Mouse (Mus musculus): ENCODE results near the gene Racgap1. TPM values are rescaled to one million over a fixed set of nuclear protein-coding genes. Genes with fewer than 3 reads are reported as not detected.

Gene Racgap1
- 1 to 10 TPM; 3.8 to 6.8 TPM for total RNA-seq (2021)
- long read RNA-seq, partial matches to known transcripts, result 0 of 3 reads
- long read RNA-seq, other reads (novel, unspliced or antisense), result 1 of 3 reads

GRCm38 (mm10) chr15:99651163-99651872, at the start of gene Racgap1:
Racgap1 (minus strand) TSS chr15:99651656.
- peak; percentile 91 to 98 for DNase-seq (ENCODE audit: low spot score in 2 of 2)

DNA sequence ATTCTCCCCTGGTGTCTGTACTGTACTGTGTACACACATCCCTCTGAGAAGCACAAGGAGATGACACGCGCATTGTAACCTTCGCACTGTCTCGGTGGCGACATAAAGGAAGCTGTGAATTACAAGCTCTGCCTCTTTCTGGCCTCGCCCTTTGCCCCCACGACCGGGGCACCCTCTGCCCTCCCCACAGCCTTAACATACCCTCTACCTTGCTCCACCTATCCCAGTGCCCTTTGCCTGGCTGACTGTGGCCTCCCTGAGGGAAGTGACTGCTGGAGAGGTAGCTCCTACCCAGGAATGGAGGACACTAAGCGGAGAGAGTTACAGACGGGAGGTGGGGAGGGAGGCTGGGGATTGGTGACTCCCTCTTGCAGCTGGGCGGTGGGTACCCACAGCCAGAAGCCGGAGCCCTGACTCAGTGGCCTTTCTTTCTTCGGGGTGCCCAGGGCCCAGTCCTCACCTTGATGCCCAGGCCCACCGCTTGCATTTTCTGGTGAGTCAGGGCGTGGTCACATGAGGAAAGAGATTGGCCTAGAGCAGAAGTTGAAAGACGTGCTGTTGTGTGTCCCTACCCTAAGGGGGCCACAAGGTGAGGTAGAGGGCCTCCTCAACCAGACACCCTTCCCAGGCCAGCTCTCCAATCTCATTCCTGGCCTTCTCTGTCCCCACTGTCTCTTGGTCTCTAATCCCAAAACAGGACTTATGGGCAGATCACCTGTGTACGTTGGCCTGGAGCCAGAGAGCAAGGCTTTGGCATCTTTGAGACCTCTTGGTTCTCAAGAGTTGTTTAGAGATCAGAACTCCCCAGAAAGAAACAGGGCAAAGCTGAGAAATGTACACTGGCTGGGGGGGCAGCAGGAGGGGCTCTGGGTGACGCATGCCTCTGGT, 49.0 kb upstream of the Racgap1 start:
- DNase-seq (ENCODE audit: low spot score in 2 of 2), result no peak

GRCm38 (mm10) chr15:99699715-99700114, 48.3 kb upstream of the Racgap1 start:
- no peak for DNase-seq (ENCODE audit: low spot score in 2 of 2)

DNA sequence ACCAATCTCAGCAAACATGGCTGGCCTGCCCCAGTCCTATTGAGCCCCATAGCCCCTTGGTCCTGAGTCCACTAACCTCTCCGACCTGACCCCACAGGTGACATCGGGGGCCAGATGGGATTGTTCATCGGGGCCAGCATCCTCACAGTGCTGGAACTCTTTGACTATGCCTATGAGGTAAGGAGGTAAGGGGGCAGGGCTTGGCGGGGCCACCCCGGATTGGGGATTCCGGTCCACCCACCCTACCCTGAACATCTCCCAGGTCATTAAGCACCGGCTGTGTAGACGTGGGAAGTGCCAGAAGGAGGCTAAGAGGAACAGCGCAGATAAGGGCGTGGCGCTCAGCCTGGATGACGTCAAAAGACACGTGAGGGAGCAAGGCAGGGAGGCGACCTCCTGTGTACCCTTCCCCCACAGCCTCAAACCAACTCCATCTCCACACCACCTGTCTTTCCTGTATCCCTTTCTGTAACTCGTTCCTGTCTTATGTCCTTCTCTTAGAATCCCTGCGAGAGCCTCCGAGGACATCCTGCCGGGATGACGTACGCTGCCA, 47.2 kb upstream of the Racgap1 start:
- DNase-seq (ENCODE audit: low spot score in 2 of 2), result no peak

DNA sequence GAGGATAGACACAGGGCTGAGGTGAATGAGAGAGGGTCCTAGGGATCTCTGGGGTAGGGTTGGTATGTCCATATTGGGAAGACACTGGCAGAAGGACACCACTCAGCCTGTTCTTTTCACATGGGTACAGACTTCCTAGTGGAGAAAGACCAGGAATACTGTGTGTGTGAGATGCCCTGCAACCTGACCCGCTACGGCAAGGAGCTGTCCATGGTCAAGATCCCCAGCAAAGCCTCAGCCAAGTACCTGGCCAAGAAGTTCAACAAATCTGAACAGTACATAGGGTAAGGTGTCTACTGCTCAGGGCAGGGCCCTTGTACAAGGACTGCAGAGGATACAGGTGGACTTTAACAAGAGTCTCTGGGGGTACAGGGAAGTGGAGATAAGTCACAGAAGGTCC, 45.9 kb upstream of the Racgap1 start:
- no peak for DNase-seq (ENCODE audit: low spot score in 2 of 2)

DNA sequence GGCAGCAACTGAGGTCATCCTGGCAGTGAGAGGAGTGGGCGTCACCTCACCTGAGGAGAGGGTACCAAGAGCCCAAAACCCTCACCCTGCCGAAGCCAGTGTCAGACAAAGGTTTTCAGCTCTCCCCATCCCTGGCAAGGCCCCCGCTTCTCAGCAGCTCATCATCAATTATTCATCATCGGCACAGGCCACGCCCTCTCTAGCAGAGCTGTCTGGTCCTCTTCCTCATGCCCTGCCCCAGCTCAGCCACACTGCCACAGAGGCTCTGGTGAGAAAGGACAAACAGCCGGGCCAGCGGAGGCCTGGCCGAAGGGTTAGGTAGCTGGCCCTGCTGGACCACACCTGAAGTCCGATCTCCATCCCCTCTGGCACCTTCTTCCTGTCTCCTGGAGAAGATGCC, 40.5 kb upstream of the Racgap1 start:
- no peak for DNase-seq (ENCODE audit: low spot score in 2 of 2)

- DNase-seq (ENCODE audit: low spot score in 2 of 2), result no peak
These were observed 39.5 kb upstream of the Racgap1 start for GRCm38 (mm10) chr15:99690924-99691323.

- DNase-seq (ENCODE audit: low spot score in 2 of 2), result peak in 1 of 2 experiments; percentile 71
These were observed 37.3 kb upstream of the Racgap1 start for GRCm38 (mm10) chr15:99688712-99689111.

DNA sequence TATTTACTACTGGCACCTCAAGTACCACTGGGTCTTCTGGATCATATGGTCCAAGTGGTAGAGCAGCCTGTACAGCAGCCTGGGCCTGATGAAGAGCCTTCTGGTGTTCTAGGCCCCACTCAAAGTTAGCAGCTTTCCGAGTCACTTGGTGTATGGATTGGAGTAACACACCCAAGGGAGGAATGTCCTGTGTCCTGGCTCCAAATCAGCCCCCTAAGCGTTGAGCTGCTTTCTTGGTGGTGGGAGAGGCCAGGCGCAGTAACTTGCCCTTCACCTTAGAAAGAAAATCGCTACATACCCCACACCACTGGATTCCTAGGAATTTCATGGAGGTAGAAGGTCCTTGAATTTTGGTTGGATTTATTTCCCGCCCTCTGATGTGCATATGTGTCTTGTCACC, 32.7 kb upstream of the Racgap1 start:
- no peak for DNase-seq (ENCODE audit: low spot score in 2 of 2)

GRCm38 (mm10) chr15:99682880-99683279, 31.4 kb upstream of the Racgap1 start:
- DNase-seq (ENCODE audit: low spot score in 2 of 2), result no peak

DNA sequence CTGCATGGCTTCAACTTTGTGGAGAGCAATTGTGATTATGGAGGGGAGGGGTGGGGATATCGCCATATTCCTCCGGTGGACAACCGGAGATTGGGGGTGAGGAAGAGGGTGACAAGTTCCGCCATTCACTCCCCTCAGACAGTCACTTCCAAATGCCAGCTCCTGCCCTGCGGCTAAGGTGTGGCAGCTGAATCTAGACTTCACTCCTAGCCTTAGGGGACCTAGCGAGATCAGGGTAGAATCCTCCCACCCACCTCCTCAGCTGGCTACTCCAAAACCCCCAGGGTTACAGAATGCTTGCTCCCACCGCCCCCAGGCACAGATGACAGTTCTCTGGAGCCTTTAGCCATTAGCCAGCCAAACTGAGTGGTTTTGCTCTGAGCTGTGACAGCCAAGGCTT, 27.6 kb upstream of the Racgap1 start:
- no peak for DNase-seq (ENCODE audit: low spot score in 2 of 2)

DNA sequence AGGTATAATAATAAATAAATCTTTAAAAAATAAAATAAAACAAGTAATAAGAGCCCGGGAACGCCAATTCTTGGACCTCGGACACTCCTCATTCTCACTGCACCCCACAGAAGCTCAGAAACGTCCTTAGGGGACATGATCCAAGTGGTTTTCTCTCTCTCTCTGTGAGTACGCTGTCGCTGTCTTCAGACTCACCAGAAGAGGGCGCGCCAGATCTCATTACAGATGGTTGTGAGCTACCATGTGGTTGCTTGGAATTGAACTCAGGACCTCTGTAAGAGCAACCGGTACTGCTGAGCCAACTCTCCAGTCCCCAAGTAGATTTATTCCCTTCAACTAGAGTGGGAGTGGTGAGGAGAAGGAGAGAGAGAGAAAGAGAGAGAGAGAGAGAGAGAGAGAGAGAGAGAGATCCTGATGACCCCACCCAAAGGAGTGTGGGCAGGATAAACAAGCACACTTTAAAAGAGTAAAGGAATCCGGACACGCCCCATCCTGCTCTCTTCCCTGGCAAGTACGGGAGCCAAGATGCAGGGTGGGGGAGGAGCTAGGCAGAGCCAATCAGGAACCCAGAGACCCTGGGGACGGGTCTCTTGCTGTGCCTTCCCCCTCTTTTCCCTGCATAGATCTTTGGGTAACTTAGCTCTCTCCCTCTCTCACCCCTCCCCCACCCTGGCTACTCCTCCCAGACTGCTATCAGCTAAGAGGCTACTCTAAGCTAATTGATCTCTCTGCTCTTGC, 26.8 kb upstream of the Racgap1 start:
- no peak for DNase-seq (ENCODE audit: low spot score in 2 of 2)

DNA sequence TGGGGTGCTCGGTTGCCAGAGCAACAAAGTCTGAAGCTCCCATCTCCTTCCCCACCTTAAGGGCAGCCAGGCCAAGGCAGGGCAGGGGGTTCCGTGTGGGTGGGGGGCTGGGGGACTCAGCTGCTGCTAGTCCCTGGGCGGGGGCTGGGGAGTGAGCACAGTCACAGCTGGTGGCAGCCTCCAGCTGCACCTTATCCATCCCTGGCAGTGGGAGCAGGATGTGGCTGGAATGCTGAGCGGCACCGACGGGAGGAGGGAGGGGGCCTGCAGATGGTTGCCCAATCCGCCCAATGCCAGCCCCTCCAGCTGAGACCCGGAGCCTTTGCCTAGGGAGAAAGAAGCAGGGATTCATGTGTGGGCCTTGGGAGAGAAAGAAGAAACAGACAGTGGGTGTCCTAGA, 25.6 kb upstream of the Racgap1 start:
- DNase-seq (ENCODE audit: low spot score in 2 of 2), result no peak

DNA sequence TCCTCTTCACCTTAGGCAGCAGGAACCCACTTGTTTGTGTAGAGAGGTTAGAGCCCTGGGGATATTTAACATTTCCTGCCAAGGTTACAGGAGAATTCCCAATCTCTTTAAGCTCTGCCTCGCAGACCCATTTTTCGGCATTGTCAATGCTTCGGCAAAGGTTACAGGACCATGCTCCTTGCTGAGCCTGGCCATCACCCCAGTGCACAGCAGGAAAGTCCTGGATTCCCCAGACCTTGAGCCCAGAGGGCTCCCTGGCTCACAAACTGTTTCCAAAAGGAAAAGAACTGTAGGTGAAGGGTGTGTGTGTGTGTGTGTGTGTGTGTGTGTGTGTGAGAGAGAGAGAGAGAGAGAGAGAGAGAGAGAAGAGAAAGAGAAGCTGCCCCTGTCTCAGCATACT, 23.4 kb upstream of the Racgap1 start:
- DNase-seq (ENCODE audit: low spot score in 2 of 2), result no peak

- no peak for DNase-seq (ENCODE audit: low spot score in 2 of 2)
These were observed 20.3 kb upstream of the Racgap1 start for GRCm38 (mm10) chr15:99671783-99672182.

- DNase-seq (ENCODE audit: low spot score in 2 of 2), result no peak
These were observed 19.7 kb upstream of the Racgap1 start for GRCm38 (mm10) chr15:99670964-99671670.

- DNase-seq (ENCODE audit: low spot score in 2 of 2), result peak; percentile 61 to 73
These were observed 18.8 kb upstream of the Racgap1 start, which contains the start of gene Asic1 for GRCm38 (mm10) chr15:99670154-99670821. Asic1 (plus strand) TSS chr15:99670368.

GRCm38 (mm10) chr15:99669392-99669791, 17.9 kb upstream of the Racgap1 start:
- no peak for DNase-seq (ENCODE audit: low spot score in 2 of 2)

GRCm38 (mm10) chr15:99668881-99669280, 17.4 kb upstream of the Racgap1 start:
- DNase-seq (ENCODE audit: low spot score in 2 of 2), result peak; percentile 61 to 85

- DNase-seq (ENCODE audit: low spot score in 2 of 2), result no peak
These were observed 16.1 kb upstream of the Racgap1 start for GRCm38 (mm10) chr15:99667544-99667943.
